Mouse (Mus musculus) heart, embryonic 15.5 days (tissue): ENCODE measurements around the gene Sumo1. TPM values are rescaled to one million over a fixed set of nuclear protein-coding genes. Genes with fewer than 3 reads are reported as not detected.

ENCODE experiments used
- ATAC-seq: fragments of 200-750 bp; cut with Nextera tagmentation; replicated peaks from 2 replicates; pipeline ENCODE4 v1.8.0; 2017; ENCODE audit warnings: low read depth, moderate TSS enrichment; ENCODE audit not compliant: insufficient number of reproducible peaks, insufficient read depth, low FRiP score
- H3K27ac ChIP-seq: fragments of 300-500 bp; sonication (generic); 2 replicates; pipeline ENCODE4 v1.5.1; 2015; ENCODE audit warnings: mild to moderate bottlenecking, inconsistent platforms
- H3K27me3 ChIP-seq: fragments of 300-500 bp; sonication (generic); 2 replicates; pipeline ENCODE4 v1.6.1; 2015; ENCODE audit warnings: inconsistent platforms
- H3K36me3 ChIP-seq: fragments of 300-500 bp; sonication (generic); 2 replicates; pipeline ENCODE4 v1.6.1; 2015; ENCODE audit warnings: mild to moderate bottlenecking, inconsistent platforms
- H3K4me1 ChIP-seq: fragments of 300-500 bp; sonication (generic); replicated peaks from 2 replicates; pipeline ENCODE4 v1.6.1; 2015; ENCODE audit warnings: inconsistent platforms
- H3K4me2 ChIP-seq: fragments of 300-500 bp; sonication (generic); 2 replicates; pipeline ENCODE4 v1.6.1; 2015; ENCODE audit warnings: inconsistent platforms, mild to moderate bottlenecking, moderate library complexity
- H3K4me3 ChIP-seq: fragments of 300-500 bp; sonication (generic); 2 replicates; pipeline ENCODE4 v1.5.1; 2015; ENCODE audit warnings: mild to moderate bottlenecking, inconsistent platforms
- H3K9ac ChIP-seq: fragments of 300-500 bp; sonication (generic); 2 replicates; pipeline ENCODE4 v1.6.1; 2015; ENCODE audit warnings: mild to moderate bottlenecking, inconsistent platforms
- H3K9me3 ChIP-seq: fragments of 300-500 bp; sonication (generic); replicated peaks from 2 replicates; pipeline ENCODE4 v1.6.1; 2016; ENCODE audit warnings: inconsistent platforms
- WGBS: fragments of 180-500 bp; shearing (Covaris S2); methylation state at CpG from one replicate; pipeline ENCODE4 v1.1.7; 2015; ENCODE audit warnings: mixed read lengths; 5-methylcytosine and 5-hydroxymethylcytosine counted together
- polyA plus RNA-seq: library from polyadenylated mRNA; unstranded; fragments of >200 nt; fragmentation: Nextera tagmentation; extraction: Ambion mirVana; gene quantifications from 2 replicates; pipeline ENCODE4 v1.2.1, GENCODE M21; 2015

Sumo1 gene
- 214 and 215 TPM in 2 replicates for polyA plus RNA-seq

DNA sequence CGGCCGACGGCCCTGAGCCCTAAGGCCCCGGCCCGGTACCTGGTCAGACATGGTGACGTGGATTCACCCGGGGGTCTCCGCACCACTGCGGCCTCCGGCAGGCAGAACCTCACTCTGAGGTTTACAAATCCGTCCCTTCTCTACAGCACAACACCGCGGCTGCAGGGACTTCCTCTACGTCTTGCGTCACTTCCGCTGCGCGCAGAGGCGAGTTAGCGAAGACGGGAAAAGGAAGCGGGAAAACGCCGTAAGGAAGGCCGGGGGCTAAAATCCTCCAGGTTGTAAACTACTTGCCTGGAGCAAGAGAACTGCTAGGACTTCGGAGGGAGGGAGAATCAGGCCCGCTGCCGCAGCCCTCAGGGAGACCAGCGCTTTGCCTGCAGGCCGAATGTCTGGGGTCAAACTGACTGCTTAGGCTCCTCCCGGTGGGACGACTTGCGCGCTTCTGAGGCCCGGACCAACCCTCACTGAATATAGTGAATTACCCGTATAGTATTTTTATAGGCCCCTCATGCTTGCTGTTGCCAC is at the start of gene Sumo1:
TSS of gene Sumo1 (minus strand) at position 194 of the 528 bp plus-strand sequence.
- H3K9ac ChIP-seq: peak within 1 kb of the TSS; percentile 98
- H3K27ac ChIP-seq: peak within 1 kb of the TSS; percentile 93
- H3K4me3 ChIP-seq: peak within 1 kb of the TSS; percentile 93
- H3K36me3 ChIP-seq: no peaks in the 10 kb centered on the region
- H3K4me2 ChIP-seq: peak within 1 kb of the TSS; percentile 64
- H3K27me3 ChIP-seq: no peaks in the 10 kb centered on the region
- H3K4me1 ChIP-seq: peaks cover 12% of the 10 kb centered on the region
- H3K9me3 ChIP-seq: no peaks in the 10 kb centered on the region
- peak; percentile 92 for ATAC-seq
- under 1% methylated on average over 35 of the region's 36 CpGs for WGBS

DNA sequence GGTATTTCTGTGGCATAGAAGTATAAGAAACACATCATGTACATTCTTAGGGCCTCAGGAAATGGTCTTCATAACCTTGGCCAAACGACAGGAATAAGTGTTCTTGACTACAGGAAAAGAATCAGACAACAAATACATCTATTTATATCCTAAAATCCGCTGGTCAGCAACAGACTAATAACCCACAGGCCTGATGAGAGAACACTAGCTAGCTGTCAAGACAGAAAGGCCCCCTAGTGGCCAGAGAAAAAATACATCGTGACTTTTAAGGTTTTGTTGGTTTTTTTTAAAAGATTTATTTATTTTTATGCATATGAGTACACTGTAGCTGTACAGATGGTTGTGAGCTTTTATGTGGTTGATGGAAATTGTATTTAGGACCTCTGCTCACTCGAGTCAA is 49.3 kb upstream of the Sumo1 start:
- no peak overlapping the region for H3K9ac ChIP-seq
- no peaks in the 10 kb centered on the region for H3K27me3 ChIP-seq
- no peak overlapping the region for H3K4me3 ChIP-seq
- peak overlapping the region; percentile 43; the same call in 1 of the 2 replicates for H3K27ac ChIP-seq
- H3K4me1 ChIP-seq: peaks cover 5% of the 10 kb centered on the region; the same call in 1 of the 2 replicates
- 34% methylated on average over 4 of the region's 4 CpGs for WGBS
- H3K4me2 ChIP-seq: no peak overlapping the region
- ATAC-seq: no peak
- H3K9me3 ChIP-seq: no peaks in the 10 kb centered on the region
- H3K36me3 ChIP-seq: 0 out of 2 replicates have a peak, but pooled peaks cover 3% of the 10 kb centered on the region

DNA sequence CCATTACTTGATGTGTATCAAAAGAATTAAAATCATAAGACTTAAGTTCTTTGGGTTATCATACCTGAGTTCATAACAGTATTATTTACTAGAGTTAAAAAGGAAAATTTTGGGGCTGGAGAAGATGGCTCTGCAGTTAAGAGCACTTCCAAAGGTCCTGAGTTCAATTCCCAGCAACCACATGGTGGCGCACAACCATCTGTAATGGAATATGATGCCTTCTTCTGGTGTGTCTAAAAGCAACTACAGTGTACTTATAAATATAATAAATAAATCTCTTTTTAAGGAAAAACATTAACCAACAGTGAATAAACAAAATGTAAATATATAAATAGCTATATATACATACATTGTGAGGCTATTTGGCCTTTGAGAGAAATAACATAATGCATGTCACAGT is 31.1 kb upstream of the Sumo1 start:
- no peak overlapping the region for H3K4me3 ChIP-seq
- ATAC-seq: no peak
- no peak overlapping the region for H3K9ac ChIP-seq
- H3K4me1 ChIP-seq: no peaks in the 10 kb centered on the region
- no peaks in the 10 kb centered on the region for H3K27me3 ChIP-seq
- no peak overlapping the region for H3K4me2 ChIP-seq
- H3K27ac ChIP-seq: no peak overlapping the region
- no peaks in the 10 kb centered on the region for H3K9me3 ChIP-seq
- peaks cover 79% of the 10 kb centered on the region for H3K36me3 ChIP-seq
- 96% methylated on average over 1 of the region's 1 CpGs for WGBS

DNA sequence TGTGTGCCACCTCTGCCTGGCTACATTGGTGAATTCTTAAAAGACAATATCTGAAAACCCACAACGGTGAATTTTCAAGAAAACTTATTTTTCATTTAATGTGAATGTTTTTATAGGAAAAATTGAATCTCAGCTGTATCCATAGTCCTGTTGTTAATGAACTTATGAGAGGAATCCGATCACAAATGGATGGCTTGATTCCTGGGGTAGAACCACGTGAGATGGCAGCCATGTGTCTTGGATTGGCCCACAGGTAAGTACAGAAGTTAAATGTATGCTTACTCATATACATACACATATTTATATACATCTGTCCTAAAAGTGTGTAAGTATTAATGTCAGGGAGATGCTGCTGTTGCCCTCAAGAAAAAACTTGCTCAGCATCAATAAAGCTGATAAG is 27.6 kb upstream of the Sumo1 start:
- no peak for ATAC-seq
- 88% methylated on average over 3 of the region's 3 CpGs for WGBS
- Histone ChIP-seq H3K4me2 (no peak overlapping the region), H3K27me3 (no peaks in the 10 kb centered on the region), H3K9me3 (no peaks in the 10 kb centered on the region), H3K4me3 (no peak overlapping the region), H3K9ac (no peak overlapping the region), H3K27ac (no peak overlapping the region), H3K36me3 (peaks cover 68% of the 10 kb centered on the region), H3K4me1 (no peaks in the 10 kb centered on the region)

DNA sequence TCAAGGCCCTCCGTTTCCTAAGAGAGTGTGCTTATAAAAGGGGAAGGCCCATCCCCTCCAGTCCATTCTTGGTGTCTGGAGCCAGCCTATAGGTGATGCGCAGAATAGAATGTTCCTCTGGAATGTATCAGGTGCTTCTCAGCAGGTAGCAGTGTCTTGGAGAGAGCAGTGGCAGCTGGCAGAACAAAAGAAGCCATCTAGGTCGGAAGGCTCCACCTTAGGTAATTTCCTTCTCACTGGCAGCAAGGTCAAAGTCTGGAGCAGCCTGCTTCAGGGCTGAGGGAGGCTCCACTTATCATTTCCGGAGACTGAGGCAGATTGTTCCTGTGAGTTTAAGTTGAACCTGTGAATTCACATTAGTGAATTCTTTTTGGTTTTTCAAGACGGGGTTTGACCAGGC is 27.1 kb upstream of the Sumo1 start:
- H3K36me3 ChIP-seq: peaks cover 66% of the 10 kb centered on the region
- no peaks in the 10 kb centered on the region for H3K4me1 ChIP-seq
- no peak overlapping the region for H3K4me3 ChIP-seq
- no peak overlapping the region for H3K27ac ChIP-seq
- no peak overlapping the region for H3K4me2 ChIP-seq
- H3K9ac ChIP-seq: no peak overlapping the region
- WGBS: 76% methylated on average over 5 of the region's 5 CpGs
- no peaks in the 10 kb centered on the region for H3K27me3 ChIP-seq
- no peak for ATAC-seq
- H3K9me3 ChIP-seq: no peaks in the 10 kb centered on the region

DNA sequence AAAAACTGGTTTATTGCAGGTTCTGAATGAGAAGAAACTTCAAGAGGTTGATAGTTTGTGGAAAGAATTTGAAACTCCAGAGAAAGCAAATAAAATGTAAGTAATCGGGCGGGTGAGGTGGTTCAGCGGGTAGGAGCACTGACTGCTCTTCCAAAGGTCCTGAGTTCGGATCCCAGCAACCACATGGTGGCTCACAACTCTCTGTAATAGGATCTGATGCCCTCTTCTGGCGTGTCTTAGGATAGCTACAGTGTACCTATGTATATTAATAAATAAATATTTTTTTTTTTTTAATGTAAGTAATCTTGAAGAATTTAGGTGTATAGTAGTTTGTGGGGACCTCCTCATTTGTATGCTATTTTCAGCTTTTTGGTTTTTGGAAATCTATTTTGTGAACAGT is 19.8 kb upstream of the Sumo1 start:
- peaks cover 17% of the 10 kb centered on the region for H3K36me3 ChIP-seq
- H3K4me3 ChIP-seq: no peak overlapping the region
- H3K4me2 ChIP-seq: no peak overlapping the region
- H3K27me3 ChIP-seq: no peaks in the 10 kb centered on the region
- no peaks in the 10 kb centered on the region for H3K9me3 ChIP-seq
- peaks cover 24% of the 10 kb centered on the region for H3K4me1 ChIP-seq
- no peak overlapping the region for H3K27ac ChIP-seq
- H3K9ac ChIP-seq: no peak overlapping the region
- 93% methylated on average over 5 of the region's 5 CpGs for WGBS
- no peak for ATAC-seq

DNA sequence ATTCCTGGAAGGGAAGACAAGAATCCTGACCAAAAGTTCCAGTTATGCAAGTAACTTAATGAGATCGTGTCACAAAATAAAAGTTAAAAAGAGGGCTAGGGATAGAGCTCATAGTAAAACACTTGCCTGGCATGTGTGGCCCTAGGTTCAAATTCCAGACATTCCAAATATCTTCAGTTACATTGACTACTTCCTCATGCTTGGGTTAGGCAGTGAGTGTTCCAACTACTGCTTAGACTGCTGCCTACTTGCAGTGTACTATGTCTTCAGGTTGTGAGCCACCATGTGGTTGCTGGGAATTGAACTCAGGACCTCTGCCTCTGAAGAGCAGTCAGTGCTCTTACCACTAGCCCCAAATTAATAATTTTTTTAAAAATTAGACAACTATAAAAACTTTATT is 16.9 kb upstream of the Sumo1 start:
- WGBS: 36% methylated on average over 1 of the region's 1 CpGs
- Histone ChIP-seq H3K9ac (no peak overlapping the region), H3K27ac (no peak overlapping the region), H3K36me3 (peaks cover 8% of the 10 kb centered on the region), H3K27me3 (no peaks in the 10 kb centered on the region), H3K4me2 (peak overlapping the region; percentile 48; the same call in 1 of the 2 replicates), H3K4me1 (peaks cover 24% of the 10 kb centered on the region), H3K4me3 (peak overlapping the region; percentile 20; the same call in 1 of the 2 replicates), H3K9me3 (no peaks in the 10 kb centered on the region)
- no peak for ATAC-seq

DNA sequence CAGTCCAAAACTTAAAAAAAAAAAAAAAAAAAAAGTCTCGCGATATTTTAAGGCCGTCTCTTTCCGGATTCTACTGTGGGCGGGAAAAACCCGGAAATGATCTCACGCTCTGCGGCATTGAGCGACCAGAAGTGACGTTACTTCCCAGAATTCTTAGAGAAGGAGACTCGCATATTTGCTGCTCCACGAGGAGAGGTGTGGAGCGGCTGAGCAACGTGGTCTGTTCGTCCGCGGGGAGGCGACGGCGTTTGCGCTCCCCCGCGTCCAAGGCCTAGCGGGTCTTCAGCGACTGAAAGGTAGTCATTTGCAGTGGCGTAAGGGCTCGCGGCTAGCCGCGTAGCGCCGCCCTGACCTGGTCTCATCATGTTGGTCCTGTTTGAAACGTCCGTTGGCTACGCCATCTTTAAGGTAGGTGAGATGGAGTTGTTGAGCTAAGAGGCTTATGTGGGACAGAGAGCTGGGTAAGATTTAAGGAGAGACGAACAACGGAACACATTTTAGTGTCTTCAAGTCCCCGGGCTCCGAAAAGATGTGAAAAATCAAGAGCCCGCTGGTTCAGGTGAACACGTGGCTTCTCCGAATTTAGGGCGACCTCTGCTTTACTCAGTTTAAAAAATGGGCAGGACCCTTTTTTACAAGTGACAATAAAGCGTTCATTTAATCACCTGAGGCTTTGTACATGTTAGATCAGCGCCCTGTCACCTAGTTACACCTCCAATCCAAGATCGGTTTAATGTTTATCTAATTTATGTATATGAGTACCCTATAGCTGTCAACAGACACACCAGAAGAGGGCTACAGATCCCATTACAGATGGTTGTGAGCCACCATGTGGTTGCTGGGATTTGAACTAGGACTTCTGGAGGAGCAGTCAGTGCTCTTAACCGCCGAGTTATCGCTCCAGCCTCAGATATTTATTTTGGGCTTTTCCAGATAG is 14.5 kb upstream of the Sumo1 start, which contains the start of gene Nop58:
TSS of gene Nop58 (plus strand) at position 153 of the 937 bp plus-strand sequence.
- H3K9me3 ChIP-seq: no peaks in the 10 kb centered on the region
- H3K4me2 ChIP-seq: peak within 1 kb of the TSS; percentile 90
- H3K27ac ChIP-seq: peak within 1 kb of the TSS; percentile 87
- no peaks in the 10 kb centered on the region for H3K36me3 ChIP-seq
- peaks cover 24% of the 10 kb centered on the region for H3K4me1 ChIP-seq
- WGBS: under 1% methylated on average over 49 of the region's 49 CpGs
- peak; percentile 93 for ATAC-seq
- no peaks in the 10 kb centered on the region for H3K27me3 ChIP-seq
- peak within 1 kb of the TSS; percentile 71 for H3K9ac ChIP-seq
- H3K4me3 ChIP-seq: peak within 1 kb of the TSS; percentile 83

DNA sequence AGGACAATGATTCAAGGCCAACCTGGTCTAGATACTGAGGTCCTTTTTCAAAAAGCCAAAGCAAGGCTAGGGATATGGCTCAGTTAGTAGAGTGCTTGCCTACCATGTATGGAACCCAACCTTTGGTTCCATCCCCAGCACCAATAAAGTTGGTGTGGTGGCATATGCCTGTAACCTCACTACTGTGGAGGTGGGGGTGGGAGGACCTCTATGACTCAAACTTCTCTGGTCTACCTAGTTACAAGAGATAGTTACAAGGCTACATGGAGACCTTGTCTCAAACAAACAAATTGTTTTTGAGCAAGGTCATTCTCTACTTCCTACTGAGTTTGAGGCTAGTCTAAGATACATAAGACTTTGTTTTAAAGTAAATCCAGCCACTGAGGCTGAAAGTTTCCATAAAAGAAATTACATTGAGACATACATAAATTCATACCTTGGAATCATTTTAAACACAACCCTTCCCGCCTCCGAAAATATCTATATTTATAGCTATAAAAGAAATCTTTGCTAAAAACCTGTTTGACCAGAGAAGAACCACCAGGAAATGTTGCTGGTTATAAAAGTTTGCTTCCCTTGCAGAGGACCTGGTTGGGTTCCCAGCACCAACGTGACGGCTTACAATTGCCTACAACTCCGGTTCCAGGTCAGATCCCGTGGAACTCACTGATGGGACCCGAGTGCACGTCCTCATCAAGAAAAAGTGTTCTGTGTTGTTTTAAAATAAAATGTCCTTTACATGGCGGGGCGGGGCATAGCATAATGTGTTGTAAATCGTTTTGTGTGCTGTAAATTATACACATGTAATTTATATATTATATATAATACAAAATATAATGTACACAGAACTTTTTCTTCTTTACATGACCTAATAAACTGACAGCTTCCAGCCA is 13.5 kb upstream of the Sumo1 start:
- Histone ChIP-seq H3K36me3 (no peaks in the 10 kb centered on the region), H3K9ac (peak overlapping the region; percentile 50), H3K27me3 (no peaks in the 10 kb centered on the region), H3K4me2 (peak overlapping the region; percentile 90), H3K4me3 (peak overlapping the region; percentile 83), H3K4me1 (peaks cover 24% of the 10 kb centered on the region), H3K27ac (peak overlapping the region; percentile 76), H3K9me3 (no peaks in the 10 kb centered on the region)
- WGBS: 9% methylated on average over 11 of the region's 11 CpGs
- no peak for ATAC-seq

DNA sequence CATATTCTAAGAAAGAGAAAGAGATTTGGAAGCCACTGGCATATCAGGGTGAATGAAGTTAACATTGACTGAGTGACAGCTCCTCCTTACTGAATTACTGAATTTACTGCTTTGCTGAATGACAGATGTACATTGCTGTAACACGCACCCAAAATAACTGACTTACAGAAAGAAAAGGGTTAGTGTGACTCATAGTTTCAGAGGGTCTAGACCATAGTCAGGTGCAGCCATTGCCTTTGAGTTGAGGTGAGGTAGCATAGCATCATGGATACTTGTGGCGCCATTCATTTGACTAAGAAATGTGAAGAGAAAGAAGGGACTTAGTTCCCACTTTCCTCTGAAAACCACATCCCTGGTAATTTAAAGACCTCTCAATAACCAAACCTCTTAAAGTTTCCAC is 3.0 kb upstream of the Sumo1 start:
- 90% methylated on average over 2 of the region's 2 CpGs for WGBS
- no peak overlapping the region for H3K9ac ChIP-seq
- no peak overlapping the region for H3K4me2 ChIP-seq
- no peak overlapping the region for H3K27ac ChIP-seq
- no peak for ATAC-seq
- no peaks in the 10 kb centered on the region for H3K36me3 ChIP-seq
- H3K27me3 ChIP-seq: no peaks in the 10 kb centered on the region
- peaks cover 9% of the 10 kb centered on the region for H3K4me1 ChIP-seq
- no peak overlapping the region for H3K4me3 ChIP-seq
- no peaks in the 10 kb centered on the region for H3K9me3 ChIP-seq
